Mouse (Mus musculus) embryonic facial prominence, embryonic 14.5 days (tissue): Measurements from ENCODE around the gene Gpc3. TPM values are rescaled to one million over a fixed set of nuclear protein-coding genes. Genes with fewer than 3 reads are reported as not detected.

Experiments
- ATAC-seq: fragments of 200-750 bp; cut with Nextera tagmentation; 2 replicates; pipeline ENCODE4 v1.8.0; 2017; ENCODE audit warnings: low read depth, moderate number of reproducible peaks, moderate TSS enrichment
- DNase-seq: peaks from one replicate; pipeline ENCODE4 v3.0.0-alpha.2; 2015; ENCODE audit warnings: low spot score
- H3K27ac ChIP-seq: fragments of 300-500 bp; sonication (generic); replicated peaks from 2 replicates; pipeline ENCODE4 v1.5.1; 2014; ENCODE audit warnings: low read depth, mild to moderate bottlenecking, low read length, moderate library complexity
- H3K27me3 ChIP-seq: fragments of 300-500 bp; sonication (generic); replicated peaks from 2 replicates; pipeline ENCODE4 v1.6.1; 2014; ENCODE audit warnings: low read length; ENCODE audit not compliant: control insufficient read depth, insufficient read depth
- H3K36me3 ChIP-seq: fragments of 300-500 bp; sonication (generic); 2 replicates; pipeline ENCODE4 v1.6.1; 2014; ENCODE audit warnings: low read length, mixed read lengths; ENCODE audit not compliant: control insufficient read depth, insufficient read depth
- H3K4me1 ChIP-seq: fragments of 300-500 bp; sonication (generic); 2 replicates; pipeline ENCODE4 v1.6.1; 2014; ENCODE audit warnings: antibody characterized with exemption, low read length; ENCODE audit not compliant: control insufficient read depth, insufficient read depth
- H3K4me2 ChIP-seq: fragments of 300-500 bp; sonication (generic); 2 replicates; pipeline ENCODE4 v1.6.1; 2014; ENCODE audit warnings: low read depth, mild to moderate bottlenecking, low read length, moderate library complexity, mixed read lengths
- H3K4me3 ChIP-seq: fragments of 300-500 bp; sonication (generic); 2 replicates; pipeline ENCODE4 v1.5.1; 2014; ENCODE audit warnings: low read depth, mild to moderate bottlenecking, low read length
- H3K9ac ChIP-seq: fragments of 300-500 bp; sonication (generic); 2 replicates; pipeline ENCODE4 v1.6.1; 2014; ENCODE audit warnings: low read depth, mild to moderate bottlenecking, low read length, moderate library complexity, mixed read lengths
- H3K9me3 ChIP-seq: fragments of 300-500 bp; sonication (generic); 2 replicates; pipeline ENCODE4 v1.6.1; 2016; ENCODE audit warnings: low read length; ENCODE audit not compliant: control insufficient read depth
- WGBS: fragments of 180-500 bp; shearing (Covaris S2); extraction: QIAGEN DNeasy Blood & Tissue Kit; methylation state at CpG from one replicate; pipeline ENCODE4 v1.1.7; 2014; 5-methylcytosine and 5-hydroxymethylcytosine counted together
- polyA plus RNA-seq: library from polyadenylated mRNA; unstranded; fragments of >200 nt; fragmentation: Nextera tagmentation; extraction: Ambion mirVana; gene quantifications from 2 replicates; pipeline ENCODE4 v1.2.1, GENCODE M21; 2014

Gene Gpc3
- polyA plus RNA-seq, 1 experiment from 2014 or later = 694 TPM

- DNase-seq = no peak
- peaks cover 13% of the 10 kb centered on the region for H3K4me1 ChIP-seq
- H3K9ac ChIP-seq = no peak overlapping the region
- no peaks in the 10 kb centered on the region for H3K27me3 ChIP-seq
- H3K4me3 ChIP-seq = no peak overlapping the region
- H3K36me3 ChIP-seq = no peaks in the 10 kb centered on the region
- no peaks in the 10 kb centered on the region for H3K9me3 ChIP-seq
- no peak overlapping the region for H3K27ac ChIP-seq
- no peak for ATAC-seq
- 66% methylated on average over 6 of the region's 6 CpGs for WGBS
- no peak overlapping the region for H3K4me2 ChIP-seq
Measured at GRCm38 (mm10) chrX:52633976-52634375, 20.2 kb upstream of the Gpc3 start.

GRCm38 (mm10) chrX:52632688-52633324 lies 19.1 kb upstream of the Gpc3 start:
- H3K4me3 ChIP-seq = no peak overlapping the region
- H3K27ac ChIP-seq = no peak overlapping the region
- whole genome bisulfite sequencing = 29% methylated on average over 7 of the region's 7 CpGs
- no peaks in the 10 kb centered on the region for H3K36me3 ChIP-seq
- ATAC-seq (no peak), DNase-seq (no peak)
- H3K4me1 ChIP-seq = peaks cover 13% of the 10 kb centered on the region
- no peaks in the 10 kb centered on the region for H3K9me3 ChIP-seq
- no peak overlapping the region for H3K9ac ChIP-seq
- peaks cover 4% of the 10 kb centered on the region; the same call in 1 of the 2 replicates for H3K27me3 ChIP-seq
- H3K4me2 ChIP-seq = no peak overlapping the region

- Histone ChIP-seq H3K27me3 (peaks cover 6% of the 10 kb centered on the region; the same call in 1 of the 2 replicates), H3K27ac (peak overlapping the region; percentile 80), H3K4me1 (peaks cover 23% of the 10 kb centered on the region), H3K4me2 (no peak overlapping the region; the same call in 1 of the 2 replicates), H3K9ac (no peak overlapping the region), H3K36me3 (no peaks in the 10 kb centered on the region), H3K9me3 (no peaks in the 10 kb centered on the region), H3K4me3 (no peak overlapping the region)
- DNase-seq (peak; percentile 81), ATAC-seq (peak; percentile 70; the same call in 1 of the 2 replicates)
- WGBS = 31% methylated on average over 3 of the region's 6 CpGs
Measured at GRCm38 (mm10) chrX:52626963-52627716, 13.4 kb upstream of the Gpc3 start.

- Histone ChIP-seq H3K4me2 (no peak overlapping the region), H3K27me3 (peaks cover 4% of the 10 kb centered on the region; the same call in 1 of the 2 replicates), H3K4me1 (peaks cover 8% of the 10 kb centered on the region; the same call in 1 of the 2 replicates), H3K9ac (no peak overlapping the region), H3K27ac (no peak overlapping the region; the same call in 1 of the 2 replicates), H3K9me3 (no peaks in the 10 kb centered on the region), H3K4me3 (no peak overlapping the region), H3K36me3 (no peaks in the 10 kb centered on the region)
- ATAC-seq (no peak), DNase-seq (no peak)
- 47% methylated on average over 3 of the region's 3 CpGs for WGBS
Measured at GRCm38 (mm10) chrX:52617813-52618212, 4.1 kb upstream of the Gpc3 start.

- WGBS = 44% methylated on average over 5 of the region's 5 CpGs
- no peak for ATAC-seq
- no peak overlapping the region for H3K9ac ChIP-seq
Measured at GRCm38 (mm10) chrX:52616152-52616551, 2.4 kb upstream of the Gpc3 start.

GRCm38 (mm10) chrX:52614031-52614381 lies 256 bp upstream of the Gpc3 start:
- H3K4me1 ChIP-seq = peaks cover 8% of the 10 kb centered on the region; the same call in 1 of the 2 replicates
- H3K36me3 ChIP-seq = no peaks in the 10 kb centered on the region
- peak; percentile 91 for DNase-seq
- peak overlapping the region; percentile 88 for H3K27ac ChIP-seq
- peaks cover 16% of the 10 kb centered on the region for H3K27me3 ChIP-seq
- H3K4me2 ChIP-seq = peak overlapping the region; percentile 53
- no peaks in the 10 kb centered on the region for H3K9me3 ChIP-seq
- peak; percentile 95 for ATAC-seq
- 40% methylated on average over 1 of the region's 23 CpGs for WGBS
- H3K9ac ChIP-seq = peak overlapping the region; percentile 70
- peak overlapping the region; percentile 54 for H3K4me3 ChIP-seq

More at GRCm38 (mm10) chrX:52616152-52616551, 2.4 kb upstream of the Gpc3 start:
- no peak overlapping the region for H3K27ac ChIP-seq
- no peak for DNase-seq
- peaks cover 8% of the 10 kb centered on the region; the same call in 1 of the 2 replicates for H3K4me1 ChIP-seq
- H3K27me3 ChIP-seq = peaks cover 13% of the 10 kb centered on the region
- no peaks in the 10 kb centered on the region for H3K9me3 ChIP-seq
- no peak overlapping the region for H3K4me2 ChIP-seq
- no peaks in the 10 kb centered on the region for H3K36me3 ChIP-seq
- no peak overlapping the region for H3K4me3 ChIP-seq

- peak overlapping the region; percentile 88 for H3K27ac ChIP-seq
- 20% methylated on average over 10 of the region's 12 CpGs for WGBS
- no peaks in the 10 kb centered on the region for H3K9me3 ChIP-seq
- peaks cover 15% of the 10 kb centered on the region for H3K27me3 ChIP-seq
- DNase-seq (no peak), ATAC-seq (no peak)
- H3K9ac ChIP-seq = peak overlapping the region; percentile 70
- no peaks in the 10 kb centered on the region for H3K36me3 ChIP-seq
- peaks cover 3% of the 10 kb centered on the region; the same call in 1 of the 2 replicates for H3K4me1 ChIP-seq
- H3K4me2 ChIP-seq = peak overlapping the region; percentile 53
- peak overlapping the region; percentile 54 for H3K4me3 ChIP-seq
Measured at GRCm38 (mm10) chrX:52612806-52613205, 944 bp downstream of the Gpc3 start.

GRCm38 (mm10) chrX:52611987-52612670 lies 1.6 kb downstream of the Gpc3 start:
- no peaks in the 10 kb centered on the region; the same call in 1 of the 2 replicates for H3K4me1 ChIP-seq
- H3K4me3 ChIP-seq = peak overlapping the region; percentile 54
- H3K9me3 ChIP-seq = no peaks in the 10 kb centered on the region
- no peak for ATAC-seq
- peaks cover 12% of the 10 kb centered on the region for H3K27me3 ChIP-seq
- H3K9ac ChIP-seq = peak overlapping the region; percentile 70
- peak overlapping the region; percentile 88 for H3K27ac ChIP-seq
- WGBS = 23% methylated on average over 26 of the region's 28 CpGs
- peak; percentile 54 for DNase-seq
- H3K4me2 ChIP-seq = peak overlapping the region; percentile 53
- H3K36me3 ChIP-seq = no peaks in the 10 kb centered on the region
